Mouse (Mus musculus) limb, embryonic 11.5 days (tissue): ENCODE results near the gene Nsun5. TPM values are rescaled to one million over a fixed set of nuclear protein-coding genes. Genes with fewer than 3 reads are reported as not detected.
"Not testable (repeated sequence)": the region's sequence is repeated elsewhere in the genome, so short reads cannot be mapped to it uniquely, and the experiment has no call there.

Experiments used
- ATAC-seq: fragments of 200-750 bp; cut with Nextera tagmentation; 2 replicates; pipeline ENCODE4 v1.8.0; 2017; ENCODE audit warnings: low read depth; ENCODE audit not compliant: insufficient number of reproducible peaks, low FRiP score, low TSS enrichment
- DNase-seq: peaks from one replicate; pipeline ENCODE4 v3.0.0-alpha.2; 2015; ENCODE audit warnings: low spot score
- H3K27ac ChIP-seq: fragments of 300-500 bp; sonication (generic); replicated peaks from 2 replicates; pipeline ENCODE4 v1.5.1; 2014; ENCODE audit warnings: low read depth, mild to moderate bottlenecking, low read length
- H3K27me3 ChIP-seq: fragments of 300-500 bp; sonication (generic); 2 replicates; pipeline ENCODE4 v1.6.1; 2014; ENCODE audit warnings: mild to moderate bottlenecking, low read length, mixed read lengths; ENCODE audit not compliant: control insufficient read depth, insufficient read depth
- H3K36me3 ChIP-seq: fragments of 300-500 bp; sonication (generic); 2 replicates; pipeline ENCODE4 v1.6.1; 2014; ENCODE audit warnings: mild to moderate bottlenecking, low read length, moderate library complexity, mixed read lengths; ENCODE audit not compliant: control insufficient read depth, insufficient read depth
- H3K4me1 ChIP-seq: fragments of 300-500 bp; sonication (generic); 2 replicates; pipeline ENCODE4 v1.6.1; 2014; ENCODE audit warnings: low read length, mixed read lengths; ENCODE audit not compliant: control insufficient read depth, insufficient read depth
- H3K4me2 ChIP-seq: fragments of 300-500 bp; sonication (generic); 2 replicates; pipeline ENCODE4 v1.6.1; 2014; ENCODE audit warnings: low read depth, mild to moderate bottlenecking, moderate library complexity; ENCODE audit not compliant: severe bottlenecking
- H3K4me3 ChIP-seq: fragments of 300-500 bp; sonication (generic); 2 replicates; pipeline ENCODE4 v1.5.1; 2014; ENCODE audit warnings: low read depth, low read length
- H3K9ac ChIP-seq: fragments of 300-500 bp; sonication (generic); 2 replicates; pipeline ENCODE4 v1.6.1; 2014; ENCODE audit warnings: mild to moderate bottlenecking, low read length
- H3K9me3 ChIP-seq: fragments of 300-500 bp; sonication (generic); 2 replicates; pipeline ENCODE4 v1.6.1; 2016; ENCODE audit warnings: low read length; ENCODE audit not compliant: control insufficient read depth
- WGBS: fragments of 180-500 bp; shearing (Covaris S2); extraction: QIAGEN DNeasy Blood & Tissue Kit; methylation state at CpG from one replicate; pipeline ENCODE4 v1.1.7; 2014; 5-methylcytosine and 5-hydroxymethylcytosine counted together
- polyA plus RNA-seq: library from polyadenylated mRNA; unstranded; fragments of >200 nt; fragmentation: Nextera tagmentation; extraction: Ambion mirVana; gene quantifications from 2 replicates; pipeline ENCODE4 v1.2.1, GENCODE M21; 2014

The Nsun5 gene
- polyA plus RNA-seq, 1 experiment from 2014 or later, result 31.5 TPM

GRCm38 (mm10) chr5:135362572-135362971 is 7.2 kb upstream of the Nsun5 start:
- H3K27ac ChIP-seq, result no peak overlapping the region
- peaks cover 2% of the 10 kb centered on the region for H3K9me3 ChIP-seq
- WGBS, result 89% methylated on average over 3 of the region's 3 CpGs
- no peaks in the 10 kb centered on the region for H3K27me3 ChIP-seq
- DNase-seq, result no peak
- no peak overlapping the region for H3K9ac ChIP-seq
- ATAC-seq, result no peak
- no peaks in the 10 kb centered on the region for H3K36me3 ChIP-seq
- no peak overlapping the region for H3K4me2 ChIP-seq
- H3K4me3 ChIP-seq, result no peak overlapping the region
- no peaks in the 10 kb centered on the region for H3K4me1 ChIP-seq

DNA sequence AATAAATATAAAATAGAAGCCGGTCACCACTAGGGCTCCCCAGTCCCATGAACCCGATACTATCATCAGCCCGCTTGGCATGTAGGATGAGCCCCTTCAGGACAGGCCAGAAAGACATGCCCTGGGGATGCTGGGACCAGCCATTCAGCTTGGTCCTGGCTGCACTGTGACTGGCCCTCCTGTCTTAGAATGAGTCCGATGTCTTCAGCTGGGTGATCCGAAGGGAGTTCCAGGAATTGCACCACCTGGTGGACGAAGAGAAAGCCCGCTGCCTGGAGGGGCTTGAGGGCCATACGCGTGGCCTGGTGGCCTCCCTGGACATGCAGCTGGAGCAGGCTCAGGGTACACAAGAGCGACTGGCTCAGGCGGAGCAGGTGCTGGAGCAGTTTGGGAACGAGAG is 6.2 kb upstream of the Nsun5 start:
- Histone ChIP-seq H3K9me3 (no peaks in the 10 kb centered on the region), H3K4me2 (no peak overlapping the region), H3K4me3 (no peak overlapping the region), H3K9ac (no peak overlapping the region), H3K27me3 (no peaks in the 10 kb centered on the region), H3K4me1 (no peaks in the 10 kb centered on the region), H3K36me3 (no peaks in the 10 kb centered on the region), H3K27ac (no peak overlapping the region)
- no peak for ATAC-seq
- peak; percentile 66 for DNase-seq
- 26% methylated on average over 12 of the region's 12 CpGs for WGBS

- no peaks in the 10 kb centered on the region for H3K27me3 ChIP-seq
- H3K27ac ChIP-seq, result no peak overlapping the region
- ATAC-seq (no peak), DNase-seq (no peak)
- H3K4me1 ChIP-seq, result peaks cover 5% of the 10 kb centered on the region; the same call in 1 of the 2 replicates
- H3K9ac ChIP-seq, result no peak overlapping the region
- no peak overlapping the region for H3K4me3 ChIP-seq
- peaks cover 6% of the 10 kb centered on the region; the same call in 1 of the 2 replicates for H3K36me3 ChIP-seq
- H3K9me3 ChIP-seq, result no peaks in the 10 kb centered on the region
- 61% methylated on average over 6 of the region's 6 CpGs for WGBS
- no peak overlapping the region for H3K4me2 ChIP-seq
Measured at GRCm38 (mm10) chr5:135367841-135368240, 1.9 kb upstream of the Nsun5 start.

GRCm38 (mm10) chr5:135368312-135368711 is 1.4 kb upstream of the Nsun5 start:
- Histone ChIP-seq H3K4me2 (no peak overlapping the region), H3K4me3 (no peak overlapping the region), H3K27me3 (no peaks in the 10 kb centered on the region), H3K4me1 (peaks cover 5% of the 10 kb centered on the region; the same call in 1 of the 2 replicates), H3K27ac (no peak overlapping the region), H3K9me3 (no peaks in the 10 kb centered on the region), H3K9ac (no peak overlapping the region), H3K36me3 (peaks cover 8% of the 10 kb centered on the region; the same call in 1 of the 2 replicates)
- whole genome bisulfite sequencing, result 86% methylated on average over 6 of the region's 6 CpGs
- no peak for ATAC-seq
- no peak for DNase-seq

GRCm38 (mm10) chr5:135369196-135369595 is 557 bp upstream of the Nsun5 start:
- H3K9me3 ChIP-seq, H3K4me1 ChIP-seq, H3K27ac ChIP-seq, ATAC-seq, DNase-seq, H3K27me3 ChIP-seq: not testable (repeated sequence)
- Histone ChIP-seq H3K4me2 (peak overlapping the region; percentile 82), H3K4me3 (peak overlapping the region; percentile 64), H3K9ac (peak overlapping the region; percentile 63), H3K36me3 (peaks cover 11% of the 10 kb centered on the region; the same call in 1 of the 2 replicates)
- 54% methylated on average over 9 of the region's 9 CpGs for WGBS

DNA sequence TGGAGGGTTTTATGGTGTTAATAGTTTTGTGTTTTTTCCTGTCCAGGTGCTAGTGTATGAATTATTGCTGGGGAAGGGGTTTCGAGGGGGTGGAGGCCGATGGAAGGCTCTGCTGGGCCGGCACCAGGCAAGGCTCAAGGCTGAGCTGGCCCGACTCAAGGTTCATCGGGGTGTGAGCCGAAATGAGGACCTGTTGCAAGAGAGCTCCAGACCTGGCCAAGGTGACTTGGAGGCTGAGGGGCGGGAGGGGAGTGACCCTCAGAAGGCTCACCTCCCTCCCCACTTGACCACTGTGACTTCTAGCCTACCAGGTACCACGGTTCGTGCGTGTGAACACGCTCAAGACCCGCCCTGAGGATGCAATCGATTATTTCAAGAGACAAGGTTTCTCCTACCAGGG is 1.4 kb downstream of the Nsun5 start:
- H3K36me3 ChIP-seq, result peaks cover 24% of the 10 kb centered on the region
- H3K4me3 ChIP-seq, result no peak overlapping the region
- no peak for ATAC-seq
- WGBS, result 96% methylated on average over 13 of the region's 13 CpGs
- peak overlapping the region; percentile 23; the same call in 1 of the 2 replicates for H3K4me2 ChIP-seq
- H3K9ac ChIP-seq, result no peak overlapping the region
- no peak for DNase-seq
- no peaks in the 10 kb centered on the region for H3K9me3 ChIP-seq
- no peak overlapping the region for H3K27ac ChIP-seq
- H3K27me3 ChIP-seq, result no peaks in the 10 kb centered on the region
- H3K4me1 ChIP-seq, result peaks cover 5% of the 10 kb centered on the region; the same call in 1 of the 2 replicates

- H3K9ac ChIP-seq, result no peak overlapping the region
- no peaks in the 10 kb centered on the region for H3K9me3 ChIP-seq
- H3K4me1 ChIP-seq, result peaks cover 5% of the 10 kb centered on the region; the same call in 1 of the 2 replicates
- no peak overlapping the region for H3K4me3 ChIP-seq
- DNase-seq (no peak), ATAC-seq (no peak)
- 94% methylated on average over 5 of the region's 5 CpGs for WGBS
- H3K4me2 ChIP-seq, result no peak overlapping the region
- H3K36me3 ChIP-seq, result peaks cover 33% of the 10 kb centered on the region
- no peak overlapping the region for H3K27ac ChIP-seq
- H3K27me3 ChIP-seq, result no peaks in the 10 kb centered on the region
Measured at GRCm38 (mm10) chr5:135373601-135374000, 3.8 kb downstream of the Nsun5 start.

- peaks cover 40% of the 10 kb centered on the region for H3K36me3 ChIP-seq
- H3K4me1 ChIP-seq, result peaks cover 5% of the 10 kb centered on the region; the same call in 1 of the 2 replicates
- H3K27ac ChIP-seq, result no peak overlapping the region
- no peak for ATAC-seq
- H3K9me3 ChIP-seq, result no peaks in the 10 kb centered on the region
- no peak for DNase-seq
- no peak overlapping the region for H3K4me3 ChIP-seq
- no peak overlapping the region for H3K4me2 ChIP-seq
- no peak overlapping the region for H3K9ac ChIP-seq
- no peaks in the 10 kb centered on the region for H3K27me3 ChIP-seq
- 95% methylated on average over 8 of the region's 8 CpGs for WGBS
Measured at GRCm38 (mm10) chr5:135375167-135375566, 5.4 kb downstream of the Nsun5 start.

DNA sequence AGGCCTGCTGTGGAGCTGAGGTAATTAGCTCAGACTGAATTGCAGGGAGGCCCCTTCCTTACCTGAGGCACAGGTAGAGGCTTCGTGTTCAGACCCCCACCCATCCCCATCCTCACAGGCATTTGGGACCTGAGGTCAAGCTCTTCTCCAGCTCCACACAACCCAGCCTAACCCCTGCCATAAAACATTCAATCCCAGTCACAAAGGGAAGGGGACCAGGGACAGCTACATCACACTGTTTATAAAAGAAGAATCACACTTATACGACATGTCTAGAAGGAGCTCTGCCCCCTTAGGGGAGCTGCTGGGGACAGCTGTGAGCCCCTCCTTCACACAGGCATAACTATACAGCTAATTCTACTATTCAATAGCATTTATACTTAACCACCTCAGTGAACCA is 6.6 kb downstream of the Nsun5 start:
- DNase-seq (no peak), ATAC-seq (no peak)
- Histone ChIP-seq H3K27ac (no peak overlapping the region), H3K4me2 (no peak overlapping the region), H3K4me1 (no peaks in the 10 kb centered on the region), H3K9me3 (no peaks in the 10 kb centered on the region), H3K9ac (no peak overlapping the region), H3K27me3 (no peaks in the 10 kb centered on the region), H3K36me3 (peaks cover 49% of the 10 kb centered on the region), H3K4me3 (no peak overlapping the region)
- 70% methylated on average over 2 of the region's 2 CpGs for WGBS
